8 mouse cellular contexts compared by ENCODE assay signal in the genomic region with DNA sequence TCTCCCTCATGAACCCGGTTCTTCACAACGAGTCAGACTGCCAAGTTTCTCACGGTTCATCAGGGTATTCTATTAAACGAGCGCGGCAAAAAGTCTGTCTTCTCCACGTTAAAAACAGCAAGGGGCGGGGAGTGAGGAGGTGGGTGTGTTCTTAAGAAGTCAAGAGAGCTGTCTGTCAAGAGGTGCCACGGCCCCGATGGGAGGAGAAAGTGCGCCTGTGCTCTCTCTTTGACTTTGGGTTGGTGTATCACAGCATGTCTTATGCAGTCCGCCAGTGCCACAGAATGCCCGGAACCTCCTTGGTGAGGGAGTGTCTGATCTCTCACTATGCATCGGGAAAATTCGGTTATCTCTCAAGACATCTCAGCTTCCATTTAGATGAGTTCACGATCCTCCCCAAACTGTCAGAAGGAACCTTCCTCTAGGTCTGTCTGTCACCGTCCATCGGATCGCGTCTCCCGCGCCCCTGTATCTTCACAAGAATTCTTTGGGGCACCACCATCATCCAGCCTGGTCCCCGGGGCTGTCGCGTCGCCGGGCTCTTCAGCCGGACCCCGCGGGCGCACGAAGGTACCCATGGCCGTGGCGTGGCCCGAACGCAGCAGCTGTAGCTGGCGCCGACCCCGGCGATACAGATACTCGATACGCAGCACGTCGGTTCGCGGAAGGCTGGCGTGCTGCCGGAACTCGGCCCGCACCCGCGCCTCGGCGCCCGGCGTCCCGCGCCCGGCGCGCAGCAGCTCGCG. TPM values are rescaled to one million over a fixed set of nuclear protein-coding genes. Genes with fewer than 3 reads are reported as not detected.
DNase-seq lines count a peak whose midpoint lies in the region; TF ChIP-seq lines count a peak whose summit lies in the region.

A gene (plus strand): TSS at position 202 of the 746 bp plus-strand sequence.

- H3K36me3 ChIP-seq in hindbrain, embryonic 10.5 days: peaks cover 7% of the 10 kb centered on the region; the same call in 1 of the 2 replicates

- no peaks in the 10 kb centered on the region for H3K27me3 ChIP-seq in cerebellum, adult 2 months (ENCODE audit: control insufficient read depth, insufficient read depth, low read length)
- no peaks in the 10 kb centered on the region for H3K27me3 ChIP-seq in hindbrain, embryonic 10.5 days (ENCODE audit: insufficient read depth, poor library complexity, severe bottlenecking)

- H3K9me3 ChIP-seq in hindbrain, embryonic 10.5 days: 0 out of 2 replicates have a peak, but pooled peaks cover 4% of the 10 kb centered on the region

- WGBS in cerebellum, adult 2 months: under 1% methylated on average over 63 of the region's 63 CpGs
- under 1% methylated on average over 63 of the region's 63 CpGs for WGBS in hindbrain, embryonic 10.5 days

- peak within 1 kb of the TSS; percentile 78 for H3K4me3 ChIP-seq in cerebellum, adult 2 months (replicated peaks; ENCODE audit: insufficient read depth, low read depth, low read length)
- peak within 1 kb of the TSS; percentile 88 for H3K4me3 ChIP-seq in hindbrain, embryonic 10.5 days

- TF ChIP-seq CTCF in cerebellum, adult 2 months (IDR thresholded peaks at IDR 0.05; ENCODE audit: borderline replicate concordance, insufficient read depth, low read depth, low read length): no peak

- peak within 1 kb of the TSS; percentile 75 for H3K27ac ChIP-seq in cerebellum, adult 2 months (ENCODE audit: insufficient read depth, low read length)
- peak within 1 kb of the TSS; percentile 92 for H3K27ac ChIP-seq in hindbrain, embryonic 10.5 days

- TF ChIP-seq POLR2A in cerebellum, adult 2 months (IDR thresholded peaks at IDR 0.05; ENCODE audit: borderline replicate concordance, insufficient read depth, low read length): peak; percentile 86; the same call in 1 of the 2 replicates

- H3K4me1 ChIP-seq in cerebellum, adult 2 months (ENCODE audit: control insufficient read depth, insufficient read depth, low read length): peaks cover 13% of the 10 kb centered on the region
- peaks cover 19% of the 10 kb centered on the region for H3K4me1 ChIP-seq in hindbrain, embryonic 10.5 days (replicated peaks)

- peak; percentile 87 for DNase-seq in NIH3T3 (ENCODE audit: low read depth)
- DNase-seq in cerebellum, adult 2 months: peak; percentile 79 to 85
- peak; percentile 35 for DNase-seq in forelimb bud, embryonic 11.5 days (ENCODE audit: low read depth, low spot score)
- peak; percentile 58 for DNase-seq in hindbrain, embryonic 10.5 days (ENCODE audit: low spot score)
- peak; percentile 61 to 67 for DNase-seq in layer of hippocampus, postnatal 36 days
- DNase-seq in lung, postnatal 25 days (ENCODE audit: low spot score): peak; percentile 82
- DNase-seq in right cerebral cortex, adult 18-20 months: peak; percentile 80
- DNase-seq in urinary bladder, postnatal 25 days (ENCODE audit: low spot score): peak; percentile 49

RNA-seq across cellular contexts. Expression of the gene that starts here (rescaled TPM):
- 0.57 and 0.73 TPM in 2 replicates for polyA plus RNA-seq in cerebellum, adult 2 months (2012; rRNA removed)
- polyA plus RNA-seq in hindbrain, embryonic 10.5 days (2016; fragmentation: Nextera tagmentation; extraction: Ambion mirVana): 1.6 and 3.7 TPM in 2 replicates
- under 1 TPM; 0.28 to 0.40 TPM for total RNA-seq in layer of hippocampus, postnatal 36 days (2021)

Comparison
In these comparisons a context has a peak if more than half of its experiments do, and no peak if none do; other contexts are left out.
1. Peak in every context shown above with its lines: DNase-seq, H3K4me3 ChIP-seq and H3K27ac ChIP-seq.
2. Peak in DNase-seq, H3K4me3 ChIP-seq and H3K27ac ChIP-seq in cerebellum, adult 2 months; RNA of the gene not detected or under 1 TPM.
3. Peak in DNase-seq in layer of hippocampus, postnatal 36 days; RNA of the gene not detected or under 1 TPM.
4. DNase-seq: peak in every context shown above with its lines; median percentile 87 in NIH3T3; 82 in cerebellum, adult 2 months; 82 in lung, postnatal 25 days; 80 in right cerebral cortex, adult 18-20 months; 64 in layer of hippocampus, postnatal 36 days; 58 in hindbrain, embryonic 10.5 days; 49 in urinary bladder, postnatal 25 days; 35 in forelimb bud, embryonic 11.5 days.